Mouse (Mus musculus): ENCODE results near the gene Hist1h2af. TPM values are rescaled to one million over a fixed set of nuclear protein-coding genes. Genes with fewer than 3 reads are reported as not detected.

Hist1h2af gene
- polyA plus RNA-seq, 1 experiment: 1,420 TPM

DNA sequence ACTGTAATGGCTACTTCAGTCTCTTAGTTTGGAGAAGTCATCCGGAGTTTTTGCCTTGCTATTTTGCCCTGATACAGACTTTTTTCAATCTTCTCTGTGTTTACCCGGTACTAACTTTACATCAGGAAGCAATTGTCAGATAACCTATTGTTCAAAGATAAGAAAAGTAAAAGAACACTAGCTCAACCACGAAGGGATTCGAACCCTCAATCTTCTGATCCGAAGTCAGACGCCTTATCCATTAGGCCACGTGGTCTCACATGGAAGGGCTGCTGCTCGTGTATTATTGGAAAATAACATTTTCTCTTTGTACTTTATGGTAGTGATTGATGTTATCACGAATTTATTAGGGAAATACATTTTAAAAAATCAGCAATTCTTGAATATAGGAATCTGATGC lies 29.9 kb upstream of the Hist1h2af start:
- no peak overlapping the region for H3K27ac ChIP-seq (ENCODE audit: insufficient read depth, low read depth, low read length)
- 7% methylated on average over 9 of the region's 9 CpGs for WGBS
- H3K4me1 ChIP-seq (ENCODE audit: control insufficient read depth, insufficient read depth, insufficient read length, low read length): no peaks in the 10 kb centered on the region
- H3K27me3 ChIP-seq (ENCODE audit: control insufficient read depth, insufficient read depth, low read length): no peaks in the 10 kb centered on the region
- no peak for TF ChIP-seq POLR2A (IDR thresholded peaks at IDR 0.05; ENCODE audit: low read depth, low read length)
- TF ChIP-seq CTCF (IDR thresholded peaks at IDR 0.05; ENCODE audit: extremely low read depth, insufficient read length, insufficient replicate concordance, low read depth, low read length): no peak
- no peaks in the 10 kb centered on the region for H3K36me3 ChIP-seq (ENCODE audit: control insufficient read depth, insufficient read depth, low read length)
- H3K4me3 ChIP-seq (ENCODE audit: low read depth, low read length): no peak overlapping the region

DNA sequence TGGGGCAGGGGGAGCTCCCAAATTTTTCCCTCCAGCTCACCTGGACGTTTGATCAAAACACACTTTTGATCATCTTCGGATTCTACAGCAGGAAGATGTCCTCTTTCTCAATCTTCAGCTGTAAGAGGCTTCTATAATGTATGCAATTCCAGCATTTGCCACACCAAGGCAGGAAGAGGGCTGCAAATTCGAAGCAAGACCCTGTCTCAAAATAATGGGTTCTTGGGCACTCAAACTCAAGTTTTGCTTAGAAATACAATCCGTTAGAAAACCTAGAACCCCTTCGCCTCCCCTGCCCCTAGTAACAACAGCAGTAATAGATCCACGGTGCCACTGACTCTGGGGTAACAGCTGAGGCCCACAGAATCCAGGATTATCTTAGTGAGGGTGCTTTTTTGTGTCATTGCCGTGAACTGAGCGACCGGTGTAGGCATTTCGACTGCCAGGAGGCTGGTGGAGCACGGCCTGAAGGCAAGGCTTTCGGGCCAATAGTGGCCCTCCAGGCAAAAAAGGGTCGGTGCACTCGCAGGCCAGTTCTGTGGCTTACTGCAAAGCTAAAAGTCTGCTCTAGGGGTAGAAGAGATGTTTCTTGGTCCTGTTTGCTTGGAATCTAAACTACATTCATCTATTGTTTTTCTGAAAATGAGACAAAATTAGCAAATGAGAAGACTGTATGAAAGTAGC lies 27.9 kb upstream of the Hist1h2af start:
- 69% methylated on average over 14 of the region's 14 CpGs for WGBS
- no peaks in the 10 kb centered on the region for H3K27me3 ChIP-seq (ENCODE audit: control insufficient read depth, insufficient read depth, low read length)
- no peak for TF ChIP-seq POLR2A (IDR thresholded peaks at IDR 0.05; ENCODE audit: low read depth, low read length)
- TF ChIP-seq CTCF (IDR thresholded peaks at IDR 0.05; ENCODE audit: extremely low read depth, insufficient read length, insufficient replicate concordance, low read depth, low read length): no peak
- no peak overlapping the region for H3K4me3 ChIP-seq (ENCODE audit: low read depth, low read length)
- H3K4me1 ChIP-seq (ENCODE audit: control insufficient read depth, insufficient read depth, insufficient read length, low read length): peaks cover 2% of the 10 kb centered on the region; the same call in 1 of the 2 replicates
- no peaks in the 10 kb centered on the region for H3K36me3 ChIP-seq (ENCODE audit: control insufficient read depth, insufficient read depth, low read length)
- no peak overlapping the region for H3K27ac ChIP-seq (ENCODE audit: insufficient read depth, low read depth, low read length)

DNA sequence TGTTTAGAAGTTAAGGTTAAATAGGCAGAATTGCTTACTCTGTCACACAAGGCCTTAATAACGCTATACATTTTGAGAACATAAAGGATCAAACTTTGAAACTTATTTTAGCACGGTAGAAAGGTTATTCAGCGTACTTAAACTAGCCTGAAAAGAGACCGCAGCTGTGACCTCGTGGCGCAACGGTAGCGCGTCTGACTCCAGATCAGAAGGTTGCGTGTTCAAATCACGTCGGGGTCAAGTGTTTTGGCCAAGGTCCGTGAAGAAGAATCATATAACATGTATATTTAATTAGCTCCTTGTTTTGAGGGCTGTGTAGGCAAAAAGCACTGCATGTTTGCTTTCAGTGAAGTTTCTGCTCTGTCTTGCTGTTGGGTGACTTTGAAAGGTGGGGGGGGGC lies 27.4 kb upstream of the Hist1h2af start:
- no peaks in the 10 kb centered on the region for H3K36me3 ChIP-seq (ENCODE audit: control insufficient read depth, insufficient read depth, low read length)
- no peaks in the 10 kb centered on the region for H3K27me3 ChIP-seq (ENCODE audit: control insufficient read depth, insufficient read depth, low read length)
- H3K27ac ChIP-seq (ENCODE audit: insufficient read depth, low read depth, low read length): no peak overlapping the region
- H3K4me3 ChIP-seq (ENCODE audit: low read depth, low read length): no peak overlapping the region
- H3K4me1 ChIP-seq (ENCODE audit: control insufficient read depth, insufficient read depth, insufficient read length, low read length): peaks cover 2% of the 10 kb centered on the region; the same call in 1 of the 2 replicates
- no peak for TF ChIP-seq POLR2A (IDR thresholded peaks at IDR 0.05; ENCODE audit: low read depth, low read length)
- TF ChIP-seq CTCF (IDR thresholded peaks at IDR 0.05; ENCODE audit: extremely low read depth, insufficient read length, insufficient replicate concordance, low read depth, low read length): no peak
- WGBS: 46% methylated on average over 13 of the region's 13 CpGs

DNA sequence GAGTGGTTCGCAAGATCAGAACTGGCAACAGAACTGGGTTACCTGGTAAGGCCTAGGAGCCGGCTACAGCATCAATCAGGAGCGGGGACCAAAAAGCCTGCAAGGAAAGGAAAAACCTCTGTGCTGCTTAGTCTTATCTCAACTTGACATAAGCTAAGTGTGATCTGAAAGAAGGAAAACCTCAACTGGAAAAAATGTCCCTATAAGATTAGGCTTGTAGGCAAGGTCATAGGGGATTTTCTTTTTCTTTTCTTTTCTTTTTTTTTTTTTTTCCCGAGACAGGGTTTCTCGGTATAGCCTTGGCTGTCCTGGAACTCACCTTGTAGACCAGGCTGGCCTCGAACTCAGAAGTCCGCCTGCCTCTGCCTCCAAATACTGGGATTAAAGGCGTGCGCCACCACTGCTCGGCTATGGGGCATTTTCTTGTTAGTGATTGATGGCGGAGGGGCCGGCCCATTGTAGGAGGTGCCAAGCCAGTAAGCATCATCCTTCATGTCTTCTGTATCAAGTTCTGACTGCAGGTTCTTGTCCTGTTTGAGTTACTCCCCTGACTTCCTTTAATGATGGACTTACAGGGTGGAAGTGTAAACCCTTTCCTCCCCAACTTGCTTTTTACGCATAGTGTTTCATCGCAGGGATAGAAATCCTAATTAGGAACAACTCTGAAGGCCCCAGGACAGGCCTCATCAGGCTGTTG lies 26.7 kb upstream of the Hist1h2af start:
- H3K27ac ChIP-seq (ENCODE audit: insufficient read depth, low read depth, low read length): no peak overlapping the region
- no peak overlapping the region for H3K4me3 ChIP-seq (ENCODE audit: low read depth, low read length)
- TF ChIP-seq POLR2A (IDR thresholded peaks at IDR 0.05; ENCODE audit: low read depth, low read length) (no peak), CTCF (IDR thresholded peaks at IDR 0.05; ENCODE audit: extremely low read depth, insufficient read length, insufficient replicate concordance, low read depth, low read length) (no peak)
- 78% methylated on average over 14 of the region's 14 CpGs for WGBS
- no peaks in the 10 kb centered on the region for H3K36me3 ChIP-seq (ENCODE audit: control insufficient read depth, insufficient read depth, low read length)
- H3K27me3 ChIP-seq (ENCODE audit: control insufficient read depth, insufficient read depth, low read length): no peaks in the 10 kb centered on the region
- peaks cover 2% of the 10 kb centered on the region; the same call in 1 of the 2 replicates for H3K4me1 ChIP-seq (ENCODE audit: control insufficient read depth, insufficient read depth, insufficient read length, low read length)

DNA sequence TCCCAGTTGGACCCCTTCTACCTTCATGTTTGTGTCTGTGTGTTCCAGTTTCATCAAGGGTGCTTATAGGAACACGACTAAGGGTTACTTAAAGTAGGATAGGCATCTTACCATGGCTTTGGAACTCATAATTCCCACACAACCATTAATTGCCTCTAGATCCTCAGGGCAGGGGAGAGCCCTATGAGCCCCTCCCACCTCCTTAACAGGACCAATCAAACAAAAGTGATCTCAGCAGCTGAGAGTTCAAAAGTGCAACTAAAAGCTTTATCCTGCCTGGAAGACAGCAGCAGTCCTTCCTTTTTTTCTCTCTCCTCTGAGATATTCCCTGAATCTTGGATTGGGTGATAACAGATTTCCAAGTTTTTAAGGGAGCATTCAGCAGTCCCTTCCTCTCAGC lies 23.6 kb upstream of the Hist1h2af start:
- WGBS: 25% methylated on average over 1 of the region's 1 CpGs

DNA sequence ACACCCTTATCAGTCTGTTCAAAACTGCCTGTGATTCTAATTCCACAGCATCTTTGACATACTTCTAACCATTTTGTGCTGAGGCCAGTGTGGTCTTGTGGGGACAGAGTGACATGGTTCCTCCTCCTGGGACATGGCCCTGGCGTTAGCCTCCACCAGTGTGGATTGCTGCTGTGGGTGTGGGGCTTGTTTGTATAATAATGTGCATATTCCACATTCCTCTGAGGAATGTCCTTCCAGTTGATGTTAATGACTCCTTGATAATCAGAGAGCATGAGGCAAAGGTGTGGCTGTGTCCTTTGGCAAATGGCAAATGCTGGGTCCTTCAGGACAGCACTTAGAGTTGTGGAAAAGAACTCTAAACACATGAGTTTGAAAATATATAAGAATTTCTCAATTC lies 20.2 kb upstream of the Hist1h2af start:
- H3K4me3 ChIP-seq (ENCODE audit: low read depth, low read length): no peak overlapping the region
- no peak overlapping the region for H3K27ac ChIP-seq (ENCODE audit: insufficient read depth, low read depth, low read length)
- TF ChIP-seq CTCF (IDR thresholded peaks at IDR 0.05; ENCODE audit: extremely low read depth, insufficient read length, insufficient replicate concordance, low read depth, low read length) (no peak), POLR2A (IDR thresholded peaks at IDR 0.05; ENCODE audit: low read depth, low read length) (no peak)
- WGBS: 83% methylated on average over 1 of the region's 1 CpGs
- H3K4me1 ChIP-seq (ENCODE audit: control insufficient read depth, insufficient read depth, insufficient read length, low read length): peaks cover 4% of the 10 kb centered on the region; the same call in 1 of the 2 replicates
- H3K27me3 ChIP-seq (ENCODE audit: control insufficient read depth, insufficient read depth, low read length): no peaks in the 10 kb centered on the region
- no peaks in the 10 kb centered on the region for H3K36me3 ChIP-seq (ENCODE audit: control insufficient read depth, insufficient read depth, low read length)

More for the DNA sequence above, 23.6 kb upstream of the Hist1h2af start:
- Histone ChIP-seq H3K4me1 (ENCODE audit: control insufficient read depth, insufficient read depth, insufficient read length, low read length) (peaks cover 2% of the 10 kb centered on the region; the same call in 1 of the 2 replicates), H3K36me3 (ENCODE audit: control insufficient read depth, insufficient read depth, low read length) (no peaks in the 10 kb centered on the region), H3K27ac (ENCODE audit: insufficient read depth, low read depth, low read length) (no peak overlapping the region), H3K27me3 (ENCODE audit: control insufficient read depth, insufficient read depth, low read length) (no peaks in the 10 kb centered on the region), H3K4me3 (ENCODE audit: low read depth, low read length) (no peak overlapping the region)
- no peak for TF ChIP-seq POLR2A (IDR thresholded peaks at IDR 0.05; ENCODE audit: low read depth, low read length)
- no peak for TF ChIP-seq CTCF (IDR thresholded peaks at IDR 0.05; ENCODE audit: extremely low read depth, insufficient read length, insufficient replicate concordance, low read depth, low read length)

DNA sequence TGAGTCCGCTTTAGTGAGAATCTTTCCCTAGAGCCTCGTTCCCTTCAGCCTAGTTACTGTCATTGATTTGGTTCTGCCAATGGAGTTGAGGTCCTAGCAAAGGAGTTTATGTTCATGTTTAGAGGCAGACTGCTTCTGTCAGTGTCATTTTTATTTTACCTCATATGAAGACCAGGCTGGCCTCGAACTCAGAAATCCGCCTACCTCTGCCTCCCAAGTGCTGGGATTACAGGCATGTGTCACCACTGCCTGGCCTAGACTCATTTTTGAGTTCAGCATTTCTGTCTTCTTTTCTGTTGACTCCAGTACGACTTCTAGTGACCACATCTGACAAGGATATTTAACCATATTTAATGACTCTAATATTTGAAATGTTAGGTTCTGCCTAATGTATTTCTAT lies 18.4 kb upstream of the Hist1h2af start:
- Histone ChIP-seq H3K4me1 (ENCODE audit: control insufficient read depth, insufficient read depth, insufficient read length, low read length) (peaks cover 4% of the 10 kb centered on the region; the same call in 1 of the 2 replicates), H3K27ac (ENCODE audit: insufficient read depth, low read depth, low read length) (no peak overlapping the region), H3K4me3 (ENCODE audit: low read depth, low read length) (no peak overlapping the region), H3K36me3 (ENCODE audit: control insufficient read depth, insufficient read depth, low read length) (no peaks in the 10 kb centered on the region), H3K27me3 (ENCODE audit: control insufficient read depth, insufficient read depth, low read length) (no peaks in the 10 kb centered on the region)
- WGBS: 86% methylated on average over 5 of the region's 5 CpGs
- TF ChIP-seq POLR2A (IDR thresholded peaks at IDR 0.05; ENCODE audit: low read depth, low read length) (no peak), CTCF (IDR thresholded peaks at IDR 0.05; ENCODE audit: extremely low read depth, insufficient read length, insufficient replicate concordance, low read depth, low read length) (no peak)
